Mouse (Mus musculus) cerebellum, adult 9-10 months (tissue): Measurements from ENCODE around the gene Pld6.
"Not testable (repeated sequence)": the region's sequence is repeated elsewhere in the genome, so short reads cannot be mapped to it uniquely, and the experiment has no call there.

Experiments used
- DNase-seq: peaks from one replicate; pipeline ENCODE4 v3.0.0; 2022

Pld6 gene

GRCm38 (mm10) chr11:59743712-59744111 lies 43.7 kb downstream of the Pld6 start:
- DNase-seq, result no peak

- DNase-seq, result peak; percentile 44
These were observed 44.1 kb downstream of the Pld6 start for GRCm38 (mm10) chr11:59743307-59743706.

DNA sequence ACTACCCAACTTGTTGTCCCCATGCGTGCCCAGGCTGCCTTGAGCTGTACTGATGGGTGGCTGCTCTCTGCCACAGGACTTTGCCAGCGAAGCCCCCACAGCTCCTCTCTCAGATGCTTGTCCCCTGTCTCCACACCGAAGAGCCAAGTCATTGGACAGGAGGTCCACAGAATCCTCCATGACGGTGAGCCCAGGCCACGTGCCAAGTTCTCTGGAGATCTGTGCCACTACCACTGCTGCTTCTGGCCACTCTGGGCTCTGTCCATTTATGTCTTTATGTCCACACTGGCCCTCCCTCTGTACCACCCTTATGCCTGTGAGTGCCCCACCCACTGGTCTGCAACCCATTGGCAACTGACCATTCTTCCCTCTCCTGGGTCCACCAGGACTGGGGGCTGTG lies 45.5 kb downstream of the Pld6 start:
- no peak for DNase-seq

DNA sequence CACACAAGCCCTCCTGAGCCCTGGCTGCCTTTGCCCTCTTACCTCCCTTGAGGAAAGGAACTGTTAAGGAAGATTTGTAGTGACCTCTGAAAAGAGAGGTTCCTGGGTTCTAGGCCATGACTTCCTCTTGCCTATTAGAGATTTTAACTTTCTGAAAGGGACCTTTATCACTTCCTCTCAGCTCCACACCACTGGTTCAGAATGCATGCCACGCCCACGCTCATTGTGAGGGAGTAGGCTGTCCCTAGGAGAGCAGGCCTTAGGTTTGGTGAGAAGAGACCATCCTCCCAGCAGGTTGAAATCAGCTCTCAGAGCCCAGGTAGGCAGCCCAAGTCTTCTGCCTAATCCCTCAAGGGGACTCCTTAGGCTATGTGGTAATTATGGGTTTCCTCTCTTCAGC lies 47.4 kb downstream of the Pld6 start:
- no peak for DNase-seq

DNA sequence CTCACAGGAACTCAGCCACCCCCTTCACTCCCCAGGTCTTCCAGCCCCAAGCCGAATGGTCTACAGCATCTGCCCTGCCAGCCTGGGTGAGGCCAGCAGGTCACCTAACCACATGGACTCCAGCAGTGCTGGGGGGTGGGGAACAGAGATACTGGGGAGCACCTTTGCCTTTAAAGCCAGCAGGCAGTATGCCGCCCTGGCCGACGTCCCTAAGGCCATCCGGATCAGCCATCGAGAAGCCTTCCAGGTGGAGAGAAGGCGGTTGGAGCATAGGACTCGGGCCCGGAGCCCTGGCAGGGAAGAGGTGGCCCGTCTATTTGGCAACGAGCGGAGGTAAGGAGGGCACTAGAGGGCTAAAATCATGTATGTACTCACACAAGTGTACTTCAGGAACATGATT lies 50.2 kb downstream of the Pld6 start:
- peak; percentile 64 for DNase-seq

DNA sequence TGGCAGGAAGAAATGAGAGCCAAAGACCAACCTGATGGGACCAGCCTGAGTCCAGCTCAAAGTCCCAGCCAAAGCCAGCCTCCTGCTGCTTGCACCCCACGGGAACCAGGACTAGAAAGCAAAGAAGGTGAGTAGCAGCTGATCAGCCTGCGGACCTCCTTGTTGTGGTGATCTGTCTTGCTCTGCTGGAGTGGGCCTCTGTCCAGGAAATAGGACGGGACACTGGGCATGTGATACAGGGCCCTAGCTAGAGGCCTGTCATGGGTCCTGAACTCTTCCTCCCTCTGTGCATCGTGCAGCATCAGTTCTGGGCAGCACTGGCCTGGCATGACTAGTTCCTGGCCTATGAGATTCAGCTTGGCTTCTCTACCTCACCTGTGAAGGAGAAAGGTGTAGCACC lies 51.5 kb downstream of the Pld6 start:
- DNase-seq, result not testable (repeated sequence)

- no peak for DNase-seq
These were observed 53.1 kb downstream of the Pld6 start for GRCm38 (mm10) chr11:59734335-59734734.
